Mouse (Mus musculus) ES-E14 (cell line): ENCODE measurements around the gene Pnliprp2.

Source experiments
- CHD2 ChIP-seq: IDR thresholded peaks from 2 replicates; pipeline ENCODE4 v1.6.1; 2014; ENCODE audit warnings: mild to moderate bottlenecking, low read depth, low read length, inconsistent platforms
- HCFC1 ChIP-seq: IDR thresholded peaks from 2 replicates; pipeline ENCODE4 v1.6.1; 2012; ENCODE audit warnings: low read length, inconsistent platforms, borderline replicate concordance; ENCODE audit not compliant: insufficient read depth
- MAFK ChIP-seq: IDR thresholded peaks from 2 replicates; pipeline ENCODE4 v1.6.1; 2014; ENCODE audit warnings: mild to moderate bottlenecking, low read depth, low read length, inconsistent platforms; ENCODE audit not compliant: insufficient read depth
- ZC3H11A ChIP-seq: IDR thresholded peaks from 2 replicates; pipeline ENCODE4 v1.6.1; 2012; ENCODE audit warnings: low read depth, mild to moderate bottlenecking, inconsistent platforms, low read length, borderline replicate concordance
- ZNF384 ChIP-seq: IDR thresholded peaks from 2 replicates; pipeline ENCODE4 v1.6.1; 2012; ENCODE audit warnings: low read depth, low read length, inconsistent platforms

- no peak for TF ChIP-seq CHD2
- TF ChIP-seq HCFC1: no peak
- TF ChIP-seq MAFK: no peak
- TF ChIP-seq ZC3H11A: no peak
- no peak for TF ChIP-seq ZNF384
Observed at GRCm38 (mm10) chr19:58824316-58824715, 64.8 kb downstream of the Pnliprp2 start.
